Mouse (Mus musculus) stomach, postnatal 0 days (tissue): Measurements from ENCODE around the gene Rbpms2. TPM values are rescaled to one million over a fixed set of nuclear protein-coding genes. Genes with fewer than 3 reads are reported as not detected.
"Not testable (repeated sequence)": the region's sequence is repeated elsewhere in the genome, so short reads cannot be mapped to it uniquely, and the experiment has no call there.

Source experiments
- ATAC-seq: fragments of 200-750 bp; cut with Nextera tagmentation; 2 replicates; pipeline ENCODE4 v1.8.0; 2017; ENCODE audit not compliant: low FRiP score, low TSS enrichment
- DNase-seq: peaks from one replicate; pipeline ENCODE4 v3.0.0-alpha.2; 2016; ENCODE audit warnings: low spot score
- H3K27ac ChIP-seq: fragments of 300-500 bp; sonication (generic); replicated peaks from 2 replicates; pipeline ENCODE4 v1.5.1; 2014; ENCODE audit warnings: mild to moderate bottlenecking, control low read depth
- H3K27me3 ChIP-seq: fragments of 300-500 bp; sonication (generic); 2 replicates; pipeline ENCODE4 v1.6.1; 2014; ENCODE audit warnings: low read length; ENCODE audit not compliant: control insufficient read depth, insufficient read depth
- H3K36me3 ChIP-seq: fragments of 300-500 bp; sonication (generic); 2 replicates; pipeline ENCODE4 v1.6.1; 2014; ENCODE audit warnings: low read length, mixed read lengths; ENCODE audit not compliant: control insufficient read depth, insufficient read depth
- H3K4me1 ChIP-seq: fragments of 300-500 bp; sonication (generic); replicated peaks from 2 replicates; pipeline ENCODE4 v1.6.1; 2014; ENCODE audit warnings: antibody characterized with exemption; ENCODE audit not compliant: control insufficient read depth, insufficient read depth
- H3K4me2 ChIP-seq: fragments of 300-500 bp; sonication (generic); replicated peaks from 2 replicates; pipeline ENCODE4 v1.6.1; 2014; ENCODE audit warnings: low read depth, mild to moderate bottlenecking, control low read depth, moderate library complexity
- H3K4me3 ChIP-seq: fragments of 300-500 bp; sonication (generic); 2 replicates; pipeline ENCODE4 v1.5.1; 2014; ENCODE audit warnings: low read depth, low read length, control low read depth
- H3K9ac ChIP-seq: fragments of 300-500 bp; sonication (generic); 2 replicates; pipeline ENCODE4 v1.6.1; 2014; ENCODE audit warnings: mild to moderate bottlenecking, low read length, control low read depth, mixed read lengths
- H3K9me3 ChIP-seq: fragments of 300-500 bp; sonication (generic); 2 replicates; pipeline ENCODE4 v1.6.1; 2016; ENCODE audit warnings: low read length; ENCODE audit not compliant: control insufficient read depth
- CTCF ChIP-seq: IDR thresholded peaks from 2 replicates; pipeline ENCODE4 v1.5.1; 2016; ENCODE audit warnings: antibody characterized with exemption, low read depth, mild to moderate bottlenecking, moderate library complexity
- EP300 ChIP-seq: optimal IDR thresholded peaks from 2 replicates; pipeline ENCODE3; 2016; ENCODE audit warnings: antibody characterized with exemption
- WGBS: fragments of 180-500 bp; shearing (Covaris S2); extraction: QIAGEN DNeasy Blood & Tissue Kit; methylation state at CpG from one replicate; pipeline ENCODE4 v1.1.7; 2014; 5-methylcytosine and 5-hydroxymethylcytosine counted together
- polyA plus RNA-seq: library from polyadenylated mRNA; unstranded; fragments of >200 nt; fragmentation: Nextera tagmentation; extraction: Ambion mirVana; gene quantifications from 2 replicates; pipeline ENCODE4 v1.2.1, GENCODE M21; 2015

Rbpms2 gene
- polyA plus RNA-seq, 1 experiment from 2014 or later: 19.9 TPM

DNA sequence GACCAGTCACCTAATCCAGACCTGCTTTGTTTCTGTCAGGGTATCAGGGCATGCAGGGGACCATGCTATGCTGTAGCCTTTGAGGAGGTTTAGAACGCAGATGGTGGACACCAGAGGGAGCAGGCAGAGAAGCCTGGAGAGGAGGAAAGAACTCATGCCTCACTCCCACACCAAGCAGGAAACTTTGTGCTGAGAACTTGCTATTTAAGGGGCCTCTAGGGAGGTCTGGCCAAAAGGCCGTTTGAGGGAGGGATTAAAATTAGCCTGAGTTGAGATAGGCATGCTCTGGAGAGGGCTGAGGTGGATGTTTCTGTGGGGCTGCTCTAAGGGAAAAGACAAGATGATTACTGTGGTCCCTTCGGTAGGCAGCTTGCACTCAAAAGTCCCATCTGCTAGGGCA lies 16.5 kb downstream of the Rbpms2 start:
- Histone ChIP-seq H3K4me3 (no peak overlapping the region), H3K27me3 (no peaks in the 10 kb centered on the region), H3K9me3 (no peaks in the 10 kb centered on the region), H3K36me3 (no peaks in the 10 kb centered on the region), H3K9ac (no peak overlapping the region), H3K4me2 (no peak overlapping the region), H3K4me1 (peaks cover 5% of the 10 kb centered on the region; the same call in 1 of the 2 replicates), H3K27ac (no peak overlapping the region)
- 36% methylated on average over 3 of the region's 3 CpGs for WGBS
- TF ChIP-seq EP300 (no peak), CTCF (peak; percentile 48)
- no peak for ATAC-seq
- DNase-seq: no peak

DNA sequence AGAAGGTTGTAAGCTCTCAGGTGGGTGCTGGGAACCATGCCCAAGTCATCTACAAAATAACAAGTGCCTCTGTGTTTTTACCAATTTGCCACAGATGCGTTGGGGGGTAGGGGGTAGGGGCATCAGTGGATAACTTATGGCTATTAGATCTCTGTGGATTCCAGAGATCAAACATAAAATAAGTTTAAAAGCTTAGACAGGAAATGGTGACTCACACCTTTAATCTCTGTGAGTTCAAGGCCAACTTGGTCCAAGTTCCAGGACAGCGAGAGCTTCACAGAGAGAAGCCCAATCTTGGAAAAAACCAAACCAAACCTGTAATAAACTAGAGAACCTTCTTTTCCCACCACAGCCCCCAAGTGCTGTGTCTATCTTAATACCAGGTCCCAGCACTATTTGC lies 17.3 kb downstream of the Rbpms2 start:
- Histone ChIP-seq H3K9me3 (no peaks in the 10 kb centered on the region), H3K4me2 (no peak overlapping the region), H3K4me3 (no peak overlapping the region), H3K27ac (no peak overlapping the region), H3K36me3 (no peaks in the 10 kb centered on the region), H3K27me3 (no peaks in the 10 kb centered on the region), H3K9ac (no peak overlapping the region), H3K4me1 (peaks cover 5% of the 10 kb centered on the region; the same call in 1 of the 2 replicates)
- ATAC-seq (no peak), DNase-seq (no peak)
- TF ChIP-seq CTCF (no peak), EP300 (no peak)
- WGBS: 79% methylated on average over 2 of the region's 2 CpGs

DNA sequence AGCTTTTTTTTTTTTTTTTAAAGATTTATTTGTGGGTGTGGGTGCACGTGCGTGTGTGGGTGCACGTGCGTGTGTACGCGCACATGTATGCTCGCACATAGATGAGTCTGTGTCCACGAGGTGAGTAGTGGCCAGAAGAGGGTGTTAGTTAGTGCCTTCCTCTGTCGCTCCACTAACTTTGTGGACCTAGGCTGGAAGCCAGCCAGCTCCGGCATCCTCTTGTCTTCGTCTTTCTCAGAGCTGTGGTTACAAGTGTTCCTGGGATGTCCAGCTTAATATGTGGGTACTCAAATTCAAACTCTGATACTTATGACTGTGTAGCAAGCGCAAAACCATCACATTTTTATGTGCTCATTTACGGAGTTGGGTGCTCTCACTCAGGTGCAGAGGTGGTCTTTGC lies 19.3 kb downstream of the Rbpms2 start:
- 88% methylated on average over 13 of the region's 13 CpGs for WGBS
- Histone ChIP-seq H3K36me3 (no peaks in the 10 kb centered on the region), H3K27me3 (no peaks in the 10 kb centered on the region), H3K27ac (no peak overlapping the region), H3K4me2 (no peak overlapping the region), H3K9me3 (no peaks in the 10 kb centered on the region), H3K9ac (no peak overlapping the region), H3K4me3 (no peak overlapping the region), H3K4me1 (peaks cover 5% of the 10 kb centered on the region; the same call in 1 of the 2 replicates)
- DNase-seq: no peak
- TF ChIP-seq EP300: no peak
- TF ChIP-seq CTCF: no peak
- no peak for ATAC-seq

DNA sequence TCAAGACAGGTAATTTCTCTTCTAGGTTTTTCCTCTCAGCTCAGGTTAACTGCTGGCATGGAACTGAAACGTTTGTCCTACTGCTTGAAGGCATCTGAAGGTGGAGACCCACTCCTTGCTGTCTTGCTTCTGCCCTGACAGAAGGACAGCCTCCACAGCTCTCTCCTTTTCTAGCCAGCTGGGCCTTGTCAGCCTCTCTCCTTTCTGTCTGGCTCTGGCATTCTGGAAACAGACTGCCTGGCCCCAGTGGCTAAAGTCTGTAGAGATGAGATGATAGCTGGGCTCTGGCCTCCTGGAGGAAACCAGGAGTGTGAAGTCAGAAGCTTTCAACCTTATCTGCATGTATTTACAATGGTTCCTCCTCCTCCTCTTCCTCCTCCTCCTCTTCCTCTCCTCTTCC lies 20.5 kb downstream of the Rbpms2 start:
- Histone ChIP-seq H3K4me2 (no peak overlapping the region), H3K27me3 (no peaks in the 10 kb centered on the region), H3K9ac (no peak overlapping the region), H3K4me1 (peaks cover 5% of the 10 kb centered on the region; the same call in 1 of the 2 replicates), H3K4me3 (no peak overlapping the region), H3K36me3 (no peaks in the 10 kb centered on the region), H3K27ac (no peak overlapping the region; the same call in 1 of the 2 replicates), H3K9me3 (no peaks in the 10 kb centered on the region)
- ATAC-seq: no peak
- no peak for DNase-seq
- 28% methylated on average over 1 of the region's 1 CpGs for WGBS
- no peak for TF ChIP-seq CTCF
- TF ChIP-seq EP300: no peak

DNA sequence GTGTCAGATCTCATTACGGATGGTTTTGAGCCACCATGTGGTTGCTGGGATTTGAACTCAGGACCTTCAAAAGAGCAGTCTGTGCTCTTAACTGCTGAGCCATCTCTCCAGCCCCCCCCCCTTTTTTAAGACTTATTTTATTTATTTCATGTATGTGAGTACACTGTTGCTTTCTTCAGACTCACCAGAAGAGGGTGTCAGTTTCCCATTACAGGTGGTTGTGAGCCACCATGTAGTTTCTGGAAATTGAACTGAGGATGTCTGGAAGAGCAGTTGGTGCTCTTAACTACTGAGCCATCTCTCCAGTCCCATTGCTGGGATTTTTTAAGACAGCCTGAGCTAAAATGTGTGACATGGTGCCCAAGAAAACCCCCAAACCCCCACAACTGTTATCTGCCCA lies 22.5 kb downstream of the Rbpms2 start:
- not testable (repeated sequence) for H3K4me1 ChIP-seq, DNase-seq, H3K27ac ChIP-seq, H3K9ac ChIP-seq, ATAC-seq, H3K27me3 ChIP-seq, H3K4me3 ChIP-seq, H3K36me3 ChIP-seq, H3K9me3 ChIP-seq, H3K4me2 ChIP-seq
- WGBS: 90% methylated on average over 1 of the region's 1 CpGs
- peak; percentile 56 for TF ChIP-seq CTCF

DNA sequence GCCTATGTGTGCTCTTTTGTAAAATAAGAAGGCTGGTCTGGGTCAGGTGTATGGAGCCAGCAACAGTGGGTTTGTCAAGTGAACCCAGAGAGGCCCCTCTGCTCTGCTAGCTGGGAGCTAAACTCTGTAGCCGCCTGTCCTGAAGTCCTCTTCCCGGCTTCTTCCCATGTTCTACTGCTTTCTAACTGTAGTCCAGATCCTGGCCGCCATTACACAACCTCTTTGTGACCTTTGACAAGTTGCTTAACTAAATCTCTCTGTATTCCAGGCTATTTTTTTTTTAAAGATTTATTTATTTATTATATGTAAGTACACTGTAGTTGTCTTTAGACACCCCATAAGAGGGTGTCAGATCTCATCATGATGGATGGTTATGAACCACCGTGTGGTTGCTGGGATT lies 24.3 kb downstream of the Rbpms2 start:
- H3K4me3 ChIP-seq: no peak overlapping the region
- H3K4me1 ChIP-seq: 0 out of 2 replicates have a peak, but pooled peaks cover 2% of the 10 kb centered on the region
- H3K27ac ChIP-seq: no peak overlapping the region
- DNase-seq (no peak), ATAC-seq (no peak)
- WGBS: 89% methylated on average over 4 of the region's 4 CpGs
- H3K9me3 ChIP-seq: no peaks in the 10 kb centered on the region
- H3K27me3 ChIP-seq: no peaks in the 10 kb centered on the region
- TF ChIP-seq EP300 (no peak), CTCF (no peak)
- H3K36me3 ChIP-seq: no peaks in the 10 kb centered on the region
- H3K4me2 ChIP-seq: no peak overlapping the region
- no peak overlapping the region for H3K9ac ChIP-seq
